Mouse (Mus musculus): ENCODE measurements around the gene Crybg1. TPM values are rescaled to one million over a fixed set of nuclear protein-coding genes. Genes with fewer than 3 reads are reported as not detected.
A peak's percentile ranks its signal among the peaks of the same experiment; 100 is the strongest.

The Crybg1 gene
- total and polyA plus RNA-seq, 3 experiments, result 3.9 to 6.6 (median 5.2) TPM

- peak; percentile 38; the same call in 1 of the 2 replicates for TF ChIP-seq ELF1 (IDR thresholded peaks at IDR 0.05; ENCODE audit: low read depth, low read length)
These were observed 229.7 kb downstream of the Crybg1 start (continued) for GRCm38 (mm10) chr10:43918696-43919608.

GRCm38 (mm10) chr10:43916737-43917136 lies 231.9 kb downstream of the Crybg1 start:
- dilution Hi-C loops (cut with MboI; ENCODE audit: extremely low pct_ligation_motif_present, extremely low pct_unique_long_range_greater_than_20kb, low sequenced_read_pairs), result no loop called here

GRCm38 (mm10) chr10:43916181-43916580 lies 232.5 kb downstream of the Crybg1 start:
- no peaks in the 10 kb centered on the region for H3K9me3 ChIP-seq (replicated peaks; ENCODE audit: low read length)
- dilution Hi-C loops (cut with MboI; ENCODE audit: extremely low pct_ligation_motif_present, extremely low pct_unique_long_range_greater_than_20kb, low sequenced_read_pairs), result no loop called here
- in situ Hi-C loops (cut with MboI; ENCODE audit: low pct_ligation_motif_present, low pct_unique_long_range_greater_than_20kb, low sequenced_read_pairs), result loop anchor here (5.0 kb wide), 2 partner anchors 89 to 174 kb away; no protein-coding TSS in a partner anchor
- TF ChIP-seq JUN (IDR thresholded peaks at IDR 0.05; ENCODE audit: insufficient read depth, low read depth, low read length) (no peak), ZKSCAN1 (IDR thresholded peaks at IDR 0.05; ENCODE audit: borderline replicate concordance, low read depth, low read length) (no peak), GABPA (IDR thresholded peaks at IDR 0.05; ENCODE audit: insufficient replicate concordance, low read depth, low read length) (no peak), JUND (conservative IDR thresholded peaks at IDR 0.05; ENCODE audit: low read depth, low read length) (no peak), KAT2A (IDR thresholded peaks at IDR 0.05; ENCODE audit: insufficient replicate concordance, low read length) (no peak), PAX5 (IDR thresholded peaks at IDR 0.05; ENCODE audit: low read length) (no peak), RAD21 (IDR thresholded peaks at IDR 0.05; ENCODE audit: low read depth, low read length) (no peak), NELFE (IDR thresholded peaks at IDR 0.05; ENCODE audit: low read depth, low read length) (no peak), ZNF384 (IDR thresholded peaks at IDR 0.05; ENCODE audit: low read depth, low read length) (no peak), TCF12 (IDR thresholded peaks at IDR 0.05; ENCODE audit: low read depth, low read length) (no peak), TBP (conservative IDR thresholded peaks at IDR 0.05; ENCODE audit: low read depth, low read length) (no peak), ZC3H11A (IDR thresholded peaks at IDR 0.05; ENCODE audit: low read depth, low read length) (no peak), USF2 (conservative IDR thresholded peaks at IDR 0.05; ENCODE audit: low read depth, low read length) (no peak), SIN3A (IDR thresholded peaks at IDR 0.05; ENCODE audit: low read length) (no peak), POLR2A (IDR thresholded peaks at IDR 0.05; ENCODE audit: low read depth, low read length) (no peak), MAFK (IDR thresholded peaks at IDR 0.05; ENCODE audit: insufficient replicate concordance, low read length) (no peak)
- no peak overlapping the region for H3K4me3 ChIP-seq (replicated peaks in 1 of 3; ENCODE audit: low read depth in 2 of 3, low read length in 2 of 3, poor library complexity in 1 of 3)
- H3K4me2 ChIP-seq (ENCODE audit: insufficient read depth, low read depth, poor library complexity, severe bottlenecking), result no peak overlapping the region
- peaks cover 21% of the 10 kb centered on the region for H3K79me2 ChIP-seq (replicated peaks; ENCODE audit: control insufficient read depth, extremely low read depth, insufficient read depth, poor library complexity, severe bottlenecking)
- peaks cover 10 to 85% of the 10 kb centered on the region in 2 experiments; a peak in 3 of 4 replicates for H3K4me1 ChIP-seq (ENCODE audit: control insufficient read depth in 1 of 2, insufficient read depth in 2 of 2)
- DNase-seq (ENCODE audit: extremely low read depth), result no peak
- H3K27me3 ChIP-seq (replicated peaks), result no peaks in the 10 kb centered on the region
- no peak overlapping the region for H3K27ac ChIP-seq (ENCODE audit: insufficient read depth, low read depth)
- peaks cover 55 to 83% of the 10 kb centered on the region in 2 experiments for H3K36me3 ChIP-seq (replicated peaks in 1 of 2; ENCODE audit: control insufficient read depth in 1 of 2, insufficient read depth in 1 of 2, low read length in 1 of 2)
- H3K9ac ChIP-seq (ENCODE audit: insufficient read depth, low read depth), result no peak overlapping the region

More at GRCm38 (mm10) chr10:43916737-43917136, 231.9 kb downstream of the Crybg1 start:
- DNase-seq (ENCODE audit: extremely low read depth), result no peak
- Histone ChIP-seq H3K4me2 (ENCODE audit: insufficient read depth, low read depth, poor library complexity, severe bottlenecking) (no peak overlapping the region), H3K9ac (ENCODE audit: insufficient read depth, low read depth) (no peak overlapping the region), H3K4me3 (replicated peaks in 1 of 3; ENCODE audit: low read depth in 2 of 3, low read length in 2 of 3, poor library complexity in 1 of 3) (no peak overlapping the region), H3K27me3 (replicated peaks) (no peaks in the 10 kb centered on the region), H3K36me3 (replicated peaks in 1 of 2; ENCODE audit: control insufficient read depth in 1 of 2, insufficient read depth in 1 of 2, low read length in 1 of 2) (peaks cover 53 to 83% of the 10 kb centered on the region in 2 experiments), H3K9me3 (replicated peaks; ENCODE audit: low read length) (no peaks in the 10 kb centered on the region), H3K4me1 (ENCODE audit: control insufficient read depth in 1 of 2, insufficient read depth in 2 of 2) (peaks cover 10 to 84% of the 10 kb centered on the region in 2 experiments; a peak in 3 of 4 replicates), H3K79me2 (replicated peaks; ENCODE audit: control insufficient read depth, extremely low read depth, insufficient read depth, poor library complexity, severe bottlenecking) (peaks cover 16% of the 10 kb centered on the region), H3K27ac (ENCODE audit: insufficient read depth, low read depth) (no peak overlapping the region)
- in situ Hi-C loops (cut with MboI; ENCODE audit: low pct_ligation_motif_present, low pct_unique_long_range_greater_than_20kb, low sequenced_read_pairs), result loop anchor here (5.0 kb wide), 2 partner anchors 89 to 174 kb away; no protein-coding TSS in a partner anchor
- TF ChIP-seq CTCF (conservative IDR thresholded peaks at IDR 0.05 in 1 of 2, IDR thresholded peaks at IDR 0.05 in 1 of 2; ENCODE audit: low read depth in 2 of 2, low read length in 2 of 2) (no peak), GABPA (IDR thresholded peaks at IDR 0.05; ENCODE audit: insufficient replicate concordance, low read depth, low read length) (no peak), ZNF384 (IDR thresholded peaks at IDR 0.05; ENCODE audit: low read depth, low read length) (no peak), UBTF (IDR thresholded peaks at IDR 0.05; ENCODE audit: low read depth, low read length) (no peak)
